Mouse (Mus musculus): Measurements from ENCODE around the gene Ubxn11.

The Ubxn11 gene

GRCm38 (mm10) chr4:134090521-134091224 lies 11.7 kb upstream of the Ubxn11 start:
- DNase-seq (ENCODE audit: low spot score in 2 of 2) = no peak

- no peak for DNase-seq (ENCODE audit: low spot score in 2 of 2)
These were observed 11.2 kb upstream of the Ubxn11 start for GRCm38 (mm10) chr4:134091225-134091529.

- peak in 1 of 2 experiments; percentile 37 for DNase-seq (ENCODE audit: low spot score in 2 of 2)
These were observed 9.7 kb upstream of the Ubxn11 start for GRCm38 (mm10) chr4:134092382-134093288.

- DNase-seq (ENCODE audit: low spot score in 2 of 2) = no peak
These were observed 8.3 kb upstream of the Ubxn11 start for GRCm38 (mm10) chr4:134094004-134094564.

GRCm38 (mm10) chr4:134094923-134095547 lies 7.3 kb upstream of the Ubxn11 start, which contains the start of gene Cd52:
Gene Cd52 (minus strand): TSS chr4:134095082.
- DNase-seq (ENCODE audit: low spot score in 2 of 2) = no peak

- no peak for DNase-seq (ENCODE audit: low spot score in 2 of 2)
These were observed 6.2 kb upstream of the Ubxn11 start for GRCm38 (mm10) chr4:134096120-134096519.

GRCm38 (mm10) chr4:134097015-134097608 lies 5.3 kb upstream of the Ubxn11 start:
- no peak for DNase-seq (ENCODE audit: low spot score in 2 of 2)

- no peak for DNase-seq (ENCODE audit: low spot score in 2 of 2)
These were observed 3.7 kb upstream of the Ubxn11 start for GRCm38 (mm10) chr4:134098628-134099027.

GRCm38 (mm10) chr4:134100245-134100644 lies 2.1 kb upstream of the Ubxn11 start:
- no peak for DNase-seq (ENCODE audit: low spot score in 2 of 2)

GRCm38 (mm10) chr4:134102742-134103119 lies 361 bp downstream of the Ubxn11 start:
- DNase-seq (ENCODE audit: low spot score in 2 of 2) = no peak

GRCm38 (mm10) chr4:134106105-134106504 lies 3.7 kb downstream of the Ubxn11 start:
- DNase-seq (ENCODE audit: low spot score in 2 of 2) = no peak

GRCm38 (mm10) chr4:134107730-134108129 lies 5.4 kb downstream of the Ubxn11 start:
- peak; percentile 70 to 74 for DNase-seq (ENCODE audit: low spot score in 2 of 2)

- DNase-seq (ENCODE audit: low spot score in 2 of 2) = no peak
These were observed 5.8 kb downstream of the Ubxn11 start for GRCm38 (mm10) chr4:134108196-134108595.

GRCm38 (mm10) chr4:134110653-134111052 lies 8.3 kb downstream of the Ubxn11 start:
- no peak for DNase-seq (ENCODE audit: low spot score in 2 of 2)

GRCm38 (mm10) chr4:134112403-134112802 lies 10.0 kb downstream of the Ubxn11 start:
- DNase-seq (ENCODE audit: low spot score in 2 of 2) = no peak

- no peak for DNase-seq (ENCODE audit: low spot score in 2 of 2)
These were observed 11.1 kb downstream of the Ubxn11 start for GRCm38 (mm10) chr4:134113356-134113994.

GRCm38 (mm10) chr4:134114038-134114437 lies 11.7 kb downstream of the Ubxn11 start:
- DNase-seq (ENCODE audit: low spot score in 2 of 2) = no peak

- no peak for DNase-seq (ENCODE audit: low spot score in 2 of 2)
These were observed 13.1 kb downstream of the Ubxn11 start for GRCm38 (mm10) chr4:134115215-134116144.

- DNase-seq (ENCODE audit: low spot score in 2 of 2) = no peak
These were observed 14.1 kb downstream of the Ubxn11 start for GRCm38 (mm10) chr4:134116501-134116900.

GRCm38 (mm10) chr4:134117012-134117411 lies 14.6 kb downstream of the Ubxn11 start:
- DNase-seq (ENCODE audit: low spot score in 2 of 2) = no peak
